Mouse (Mus musculus) hindbrain, embryonic 16.5 days (tissue): Measurements from ENCODE around the gene Ctnnd2. TPM values are rescaled to one million over a fixed set of nuclear protein-coding genes. Genes with fewer than 3 reads are reported as not detected.

Experiments
- ATAC-seq: fragments of 200-750 bp; cut with Nextera tagmentation; 2 replicates; pipeline ENCODE4 v1.8.0; 2017; ENCODE audit warnings: moderate TSS enrichment, moderate library complexity
- H3K27ac ChIP-seq: fragments of 300-500 bp; sonication (generic); 2 replicates; pipeline ENCODE4 v1.5.1; 2014; ENCODE audit warnings: low read depth, mild to moderate bottlenecking, control low read depth, low read length, moderate library complexity
- H3K27me3 ChIP-seq: fragments of 300-500 bp; sonication (generic); replicated peaks from 2 replicates; pipeline ENCODE4 v1.6.1; 2014; ENCODE audit warnings: low read length; ENCODE audit not compliant: control insufficient read depth, insufficient read depth
- H3K36me3 ChIP-seq: fragments of 300-500 bp; sonication (generic); 2 replicates; pipeline ENCODE4 v1.6.1; 2014; ENCODE audit warnings: mild to moderate bottlenecking, low read length, moderate library complexity, mixed read lengths; ENCODE audit not compliant: control insufficient read depth, insufficient read depth
- H3K4me1 ChIP-seq: fragments of 300-500 bp; sonication (generic); 2 replicates; pipeline ENCODE4 v1.6.1; 2014; ENCODE audit warnings: low read depth, low read length; ENCODE audit not compliant: control insufficient read depth, insufficient read depth
- H3K4me2 ChIP-seq: fragments of 300-500 bp; sonication (generic); 2 replicates; pipeline ENCODE4 v1.6.1; 2014; ENCODE audit warnings: mild to moderate bottlenecking, low read length, control low read depth, moderate library complexity
- H3K4me3 ChIP-seq: fragments of 300-500 bp; sonication (generic); 2 replicates; pipeline ENCODE4 v1.5.1; 2014; ENCODE audit warnings: mild to moderate bottlenecking, low read length, control low read depth, moderate library complexity
- H3K9ac ChIP-seq: fragments of 300-500 bp; sonication (generic); 2 replicates; pipeline ENCODE4 v1.6.1; 2014; ENCODE audit warnings: low read depth, mild to moderate bottlenecking, control low read depth, low read length, moderate library complexity
- H3K9me3 ChIP-seq: fragments of 300-500 bp; sonication (generic); 2 replicates; pipeline ENCODE4 v1.6.1; 2014; ENCODE audit warnings: mild to moderate bottlenecking, low read length, moderate library complexity; ENCODE audit not compliant: control insufficient read depth
- WGBS: fragments of 180-500 bp; shearing (Covaris S2); extraction: QIAGEN DNeasy Blood & Tissue Kit; methylation state at CpG from one replicate; pipeline ENCODE4 v1.1.7; 2014; 5-methylcytosine and 5-hydroxymethylcytosine counted together
- polyA plus RNA-seq: library from polyadenylated mRNA; unstranded; fragments of >200 nt; fragmentation: Nextera tagmentation; extraction: Ambion mirVana; gene quantifications from 2 replicates; pipeline ENCODE4 v1.2.1, GENCODE M21; 2015

Gene Ctnnd2
- polyA plus RNA-seq, 1 experiment from 2014 or later: 56.9 TPM

GRCm38 (mm10) chr15:30908027-30908426 is 735.6 kb downstream of the Ctnnd2 start:
- no peaks in the 10 kb centered on the region for H3K36me3 ChIP-seq
- H3K9me3 ChIP-seq: no peaks in the 10 kb centered on the region
- 14% methylated on average over 2 of the region's 2 CpGs for WGBS
- H3K27ac ChIP-seq: no peak overlapping the region
- no peak for ATAC-seq
- H3K9ac ChIP-seq: no peak overlapping the region
- no peak overlapping the region for H3K4me2 ChIP-seq
- no peak overlapping the region for H3K4me3 ChIP-seq
- H3K27me3 ChIP-seq: no peaks in the 10 kb centered on the region
- no peaks in the 10 kb centered on the region for H3K4me1 ChIP-seq

- H3K36me3 ChIP-seq: no peaks in the 10 kb centered on the region; the same call in 1 of the 2 replicates
- no peak overlapping the region for H3K27ac ChIP-seq
- no peaks in the 10 kb centered on the region for H3K4me1 ChIP-seq
- no peaks in the 10 kb centered on the region for H3K27me3 ChIP-seq
- ATAC-seq: no peak
- no peaks in the 10 kb centered on the region for H3K9me3 ChIP-seq
- no peak overlapping the region for H3K4me2 ChIP-seq
- H3K4me3 ChIP-seq: no peak overlapping the region
- no peak overlapping the region for H3K9ac ChIP-seq
- WGBS: 78% methylated on average over 5 of the region's 5 CpGs
These were observed 741.0 kb downstream of the Ctnnd2 start for GRCm38 (mm10) chr15:30913360-30913759.

- 87% methylated on average over 5 of the region's 5 CpGs for WGBS
These were observed 753.4 kb downstream of the Ctnnd2 start for GRCm38 (mm10) chr15:30925838-30926237.

GRCm38 (mm10) chr15:30927632-30928031 is 755.2 kb downstream of the Ctnnd2 start:
- no peak overlapping the region for H3K4me2 ChIP-seq
- H3K9me3 ChIP-seq: no peaks in the 10 kb centered on the region
- WGBS: 59% methylated on average over 7 of the region's 7 CpGs
- H3K4me1 ChIP-seq: no peaks in the 10 kb centered on the region
- no peak overlapping the region for H3K9ac ChIP-seq
- H3K36me3 ChIP-seq: no peaks in the 10 kb centered on the region
- H3K4me3 ChIP-seq: no peak overlapping the region
- H3K27me3 ChIP-seq: no peaks in the 10 kb centered on the region
- H3K27ac ChIP-seq: no peak overlapping the region
- ATAC-seq: no peak

More at GRCm38 (mm10) chr15:30925838-30926237, 753.4 kb downstream of the Ctnnd2 start:
- Histone ChIP-seq H3K4me2 (no peak overlapping the region), H3K27me3 (no peaks in the 10 kb centered on the region), H3K4me1 (no peaks in the 10 kb centered on the region), H3K36me3 (0 out of 2 replicates have a peak, but pooled peaks cover 3% of the 10 kb centered on the region), H3K27ac (no peak overlapping the region), H3K9ac (no peak overlapping the region), H3K9me3 (no peaks in the 10 kb centered on the region), H3K4me3 (no peak overlapping the region)
- ATAC-seq: no peak

- 95% methylated on average over 5 of the region's 5 CpGs for WGBS
- ATAC-seq: no peak
- no peaks in the 10 kb centered on the region for H3K9me3 ChIP-seq
- no peak overlapping the region for H3K9ac ChIP-seq
- no peaks in the 10 kb centered on the region for H3K4me1 ChIP-seq
- H3K27me3 ChIP-seq: no peaks in the 10 kb centered on the region
- 0 out of 2 replicates have a peak, but pooled peaks cover 2% of the 10 kb centered on the region for H3K36me3 ChIP-seq
- H3K4me3 ChIP-seq: no peak overlapping the region
- no peak overlapping the region for H3K4me2 ChIP-seq
- H3K27ac ChIP-seq: no peak overlapping the region
These were observed 759.5 kb downstream of the Ctnnd2 start for GRCm38 (mm10) chr15:30931906-30932305.

GRCm38 (mm10) chr15:30945863-30946262 is 773.5 kb downstream of the Ctnnd2 start:
- no peaks in the 10 kb centered on the region for H3K27me3 ChIP-seq
- H3K4me3 ChIP-seq: no peak overlapping the region
- H3K4me2 ChIP-seq: no peak overlapping the region
- 66% methylated on average over 1 of the region's 1 CpGs for WGBS
- H3K9me3 ChIP-seq: no peaks in the 10 kb centered on the region
- ATAC-seq: no peak
- H3K9ac ChIP-seq: no peak overlapping the region
- no peak overlapping the region for H3K27ac ChIP-seq
- H3K4me1 ChIP-seq: no peaks in the 10 kb centered on the region; the same call in 1 of the 2 replicates
- H3K36me3 ChIP-seq: no peaks in the 10 kb centered on the region

GRCm38 (mm10) chr15:30958513-30958912 is 786.1 kb downstream of the Ctnnd2 start:
- Histone ChIP-seq H3K27ac (no peak overlapping the region), H3K27me3 (no peaks in the 10 kb centered on the region), H3K9ac (no peak overlapping the region), H3K9me3 (no peaks in the 10 kb centered on the region), H3K36me3 (no peaks in the 10 kb centered on the region), H3K4me2 (no peak overlapping the region), H3K4me3 (no peak overlapping the region), H3K4me1 (no peaks in the 10 kb centered on the region)
- ATAC-seq: no peak
- WGBS: 80% methylated on average over 4 of the region's 4 CpGs

- 79% methylated on average over 8 of the region's 8 CpGs for WGBS
These were observed 790.2 kb downstream of the Ctnnd2 start for GRCm38 (mm10) chr15:30962421-30963160.

GRCm38 (mm10) chr15:30964046-30964445 is 791.7 kb downstream of the Ctnnd2 start:
- Histone ChIP-seq H3K36me3 (peaks cover 2% of the 10 kb centered on the region; the same call in 1 of the 2 replicates), H3K4me1 (no peaks in the 10 kb centered on the region), H3K9me3 (no peaks in the 10 kb centered on the region), H3K27ac (no peak overlapping the region), H3K4me2 (no peak overlapping the region), H3K9ac (no peak overlapping the region), H3K4me3 (no peak overlapping the region), H3K27me3 (no peaks in the 10 kb centered on the region)
- WGBS: 94% methylated on average over 7 of the region's 7 CpGs
- ATAC-seq: no peak

More at GRCm38 (mm10) chr15:30962421-30963160, 790.2 kb downstream of the Ctnnd2 start:
- Histone ChIP-seq H3K9me3 (no peaks in the 10 kb centered on the region), H3K4me2 (no peak overlapping the region), H3K4me3 (no peak overlapping the region), H3K9ac (no peak overlapping the region), H3K4me1 (no peaks in the 10 kb centered on the region), H3K27me3 (no peaks in the 10 kb centered on the region), H3K36me3 (peaks cover 2% of the 10 kb centered on the region; the same call in 1 of the 2 replicates), H3K27ac (no peak overlapping the region)
- ATAC-seq: no peak
